Mouse (Mus musculus) E14TG2a.4 (cell line): Measurements from ENCODE around the gene Tnfsf10.

Source experiments
- CTCF ChIP-seq: conservative IDR thresholded peaks from 2 replicates; pipeline ENCODE4 v1.5.1; 2014; ENCODE audit warnings: low read length
- NANOG ChIP-seq: IDR thresholded peaks from 2 replicates; pipeline ENCODE4 v1.6.1; 2014; ENCODE audit warnings: borderline replicate concordance, low read length, mixed read lengths
- POU5F1 ChIP-seq: IDR thresholded peaks from 2 replicates; pipeline ENCODE4 v1.6.1; 2014; ENCODE audit warnings: low read length, borderline replicate concordance

- no peak for TF ChIP-seq CTCF
- TF ChIP-seq POU5F1 = no peak
- no peak for TF ChIP-seq NANOG
These were observed 73.1 kb downstream of the Tnfsf10 start for GRCm38 (mm10) chr3:27389923-27390322.
